Mouse (Mus musculus) R1 (cell line): Measurements from ENCODE around the gene Fgfr2.

Source experiments
- DNase-seq: peaks from one replicate; pipeline ENCODE4 v3.0.0-alpha.2; 2018; ENCODE audit warnings: low read depth, low spot score

The Fgfr2 gene

DNA sequence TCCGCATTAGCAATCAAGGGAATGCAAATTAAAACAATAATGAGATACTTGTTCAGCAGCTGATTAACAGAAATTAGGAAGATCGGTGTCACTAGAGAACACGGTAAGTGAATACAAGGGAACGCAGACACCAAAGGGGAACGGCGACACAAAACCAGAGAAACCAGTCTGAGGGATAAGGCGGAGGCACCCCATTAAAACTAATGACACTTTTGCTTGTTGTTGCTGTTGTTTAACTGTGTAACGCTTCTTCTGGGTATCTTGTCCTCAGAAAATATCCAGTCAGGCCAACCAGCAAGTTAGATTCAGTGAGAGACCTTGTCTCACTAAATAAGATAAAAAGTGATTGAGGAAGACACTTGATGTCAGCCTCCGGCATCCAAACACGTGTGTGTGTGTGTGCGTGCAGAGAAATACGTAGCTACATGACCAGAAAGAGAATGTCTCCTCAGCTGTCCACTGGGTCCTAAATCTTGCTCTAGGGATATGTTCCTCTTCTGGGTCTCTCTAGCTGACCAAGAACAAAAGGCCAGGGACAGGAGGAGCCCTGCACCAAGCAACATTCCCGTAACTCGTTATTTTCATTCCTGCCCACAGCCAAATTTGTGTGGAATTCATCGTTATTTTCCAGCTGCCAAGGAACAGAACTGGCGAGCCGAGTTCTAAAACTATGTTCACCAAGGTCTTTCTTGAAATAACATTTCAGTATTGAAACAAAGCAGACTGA lies 2901.3 kb downstream of the Fgfr2 start:
- no peak for DNase-seq

DNA sequence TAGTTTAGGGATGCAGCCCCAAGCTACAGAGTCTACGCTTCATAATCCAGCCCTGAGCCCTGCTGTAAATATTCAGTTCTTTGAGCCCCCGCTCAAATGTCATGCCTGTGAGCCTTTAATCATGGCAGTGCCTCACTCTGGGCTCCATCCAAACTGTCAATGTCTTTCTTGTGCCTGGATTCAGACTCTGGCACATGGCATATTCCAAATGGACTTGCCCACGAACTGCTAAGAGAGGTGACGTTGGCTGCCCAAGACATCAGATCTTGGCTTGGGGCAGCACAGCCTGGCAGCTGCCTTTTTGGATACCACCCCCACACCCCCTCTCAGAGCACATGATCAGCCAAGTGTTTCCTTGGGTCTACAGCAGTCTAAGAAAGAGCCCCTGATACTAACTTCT lies 2902.5 kb downstream of the Fgfr2 start:
- DNase-seq, result no peak

DNA sequence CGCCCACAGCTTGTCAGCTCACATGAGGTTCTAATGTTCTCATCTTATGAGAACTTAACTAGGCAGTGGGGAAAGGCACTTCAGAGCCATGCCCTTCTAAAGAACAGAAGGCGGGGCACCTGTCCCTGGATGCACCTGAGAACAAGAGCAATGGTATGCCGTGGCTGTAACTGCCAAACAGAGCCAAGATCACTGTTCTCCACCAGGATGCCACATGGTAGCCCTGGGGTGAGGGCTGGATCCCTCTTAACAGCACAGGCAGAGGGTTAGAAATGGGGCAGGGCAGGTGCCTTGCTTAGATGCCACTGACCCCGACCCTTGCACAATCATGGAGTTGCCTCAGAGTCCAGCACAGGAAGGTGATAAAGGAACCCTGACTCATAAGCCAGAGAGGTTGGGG lies 2903.3 kb downstream of the Fgfr2 start:
- DNase-seq, result no peak

DNA sequence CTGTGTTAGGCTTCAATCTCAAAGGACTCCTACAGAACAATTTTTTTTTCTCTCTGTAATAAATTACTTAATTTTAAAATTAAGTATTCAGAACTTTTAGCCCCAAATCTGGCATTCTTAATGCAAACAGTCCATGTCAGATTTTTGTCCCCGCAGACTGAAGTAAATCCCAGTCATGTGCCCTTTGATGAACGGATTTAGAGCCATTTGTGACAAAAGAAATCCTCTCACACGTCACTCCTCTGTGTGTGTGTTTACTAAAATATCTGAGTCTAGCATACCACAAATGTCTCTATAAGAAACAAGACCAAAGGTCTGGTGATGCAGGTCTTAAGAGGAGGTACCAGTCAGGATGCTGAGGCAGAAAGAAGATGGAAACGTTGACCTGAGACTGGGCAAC lies 2906.9 kb downstream of the Fgfr2 start:
- no peak for DNase-seq

DNA sequence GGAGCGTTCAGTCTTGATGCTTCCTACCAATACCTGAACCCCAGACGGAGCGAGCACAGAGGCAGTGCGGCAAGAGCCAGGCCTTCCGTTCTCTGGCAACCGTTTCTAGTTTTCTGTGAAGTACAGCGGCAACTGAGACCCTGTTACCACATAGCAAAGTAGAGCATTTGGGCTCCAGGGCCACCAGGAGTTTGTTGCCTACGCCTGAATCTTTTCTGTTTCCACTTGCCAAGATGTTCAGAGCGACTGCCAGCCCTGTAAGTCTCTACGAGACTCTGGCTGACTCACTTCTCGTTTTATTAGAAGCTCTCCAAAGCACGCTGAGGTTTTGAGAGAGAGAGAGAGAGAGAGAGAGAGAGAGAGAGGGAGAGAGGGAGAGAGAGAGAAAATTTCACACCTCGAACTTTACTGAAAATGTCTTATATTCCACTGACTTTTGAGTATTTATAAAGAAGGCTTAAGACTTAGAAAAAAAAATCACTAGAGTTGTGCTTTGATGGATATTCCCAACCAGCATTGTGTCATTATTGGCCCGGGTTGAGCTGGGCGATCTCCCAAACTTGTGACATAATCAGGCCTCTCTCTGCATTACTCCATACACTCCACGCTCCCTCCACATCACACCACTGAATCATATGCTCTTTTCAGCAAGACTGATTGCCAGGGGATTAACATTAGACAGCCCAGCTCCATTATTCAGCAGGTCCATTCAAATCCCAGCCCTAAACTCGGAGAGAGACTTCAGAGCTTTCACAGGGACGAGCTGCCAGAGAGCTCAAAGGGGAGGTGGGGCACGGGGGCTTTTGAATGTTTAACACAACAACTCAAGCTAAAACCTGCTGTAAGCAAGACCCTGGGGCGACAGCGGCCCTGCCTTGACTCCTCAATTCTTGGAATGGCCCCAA lies 2907.6 kb downstream of the Fgfr2 start:
- peak; percentile 50 for DNase-seq

DNA sequence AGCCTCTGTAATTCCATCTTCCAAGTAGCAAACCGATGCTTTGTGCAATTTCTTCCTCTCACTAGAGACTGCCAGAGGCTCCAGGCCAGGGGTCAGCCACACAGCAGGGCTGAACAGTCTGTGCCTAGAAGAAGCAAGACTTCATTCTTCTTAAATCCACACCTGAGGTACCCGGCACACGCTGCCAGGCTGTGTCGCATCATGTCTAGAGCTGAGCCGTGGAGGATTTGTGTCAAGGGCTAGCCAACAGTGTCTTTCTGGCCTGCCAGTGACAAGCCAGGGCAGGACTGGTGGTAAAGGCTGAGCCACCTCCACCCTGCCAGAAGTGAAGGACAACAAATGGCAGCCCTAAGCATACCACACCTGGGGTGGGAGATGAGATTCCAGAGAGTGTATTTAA lies 2910.0 kb downstream of the Fgfr2 start:
- no peak for DNase-seq

DNA sequence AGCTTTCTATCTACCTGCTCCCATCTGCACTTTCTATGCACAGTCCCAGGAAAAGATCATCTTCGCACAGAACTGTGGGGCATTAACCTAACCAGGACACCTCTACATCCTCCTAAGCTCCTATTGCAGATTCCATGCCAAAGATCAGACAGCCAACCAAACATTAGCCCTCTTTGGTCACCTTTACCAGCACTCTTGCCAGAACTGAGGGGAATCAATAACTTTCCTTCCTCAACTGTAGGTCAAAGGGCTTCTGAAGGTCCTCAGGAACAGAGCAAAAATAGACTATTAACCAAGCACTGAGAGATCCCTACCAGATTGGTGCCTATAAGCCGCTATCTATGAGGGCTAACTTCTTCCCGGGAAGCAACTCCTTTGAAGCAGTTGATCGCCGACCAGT lies 2911.7 kb downstream of the Fgfr2 start:
- DNase-seq, result no peak

DNA sequence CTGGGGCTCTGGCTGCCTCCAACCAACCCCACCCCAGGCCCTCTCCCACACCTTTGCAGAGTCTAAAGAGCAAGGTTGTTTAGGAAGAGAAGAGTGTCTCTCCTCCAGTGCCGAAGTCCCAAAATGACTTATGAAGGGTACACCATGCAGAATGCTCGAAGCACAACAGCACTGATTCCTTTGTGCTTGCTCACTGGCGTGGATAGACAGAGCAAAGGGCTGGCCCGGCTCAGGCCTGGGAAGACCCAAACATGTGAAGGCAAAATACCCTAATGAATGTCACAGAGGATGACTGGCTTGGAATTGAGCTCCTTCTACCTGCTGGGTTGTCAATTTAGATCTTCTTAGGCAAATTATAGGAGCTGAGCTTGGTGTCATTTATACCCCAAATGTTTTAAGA lies 2914.5 kb downstream of the Fgfr2 start:
- no peak for DNase-seq

DNA sequence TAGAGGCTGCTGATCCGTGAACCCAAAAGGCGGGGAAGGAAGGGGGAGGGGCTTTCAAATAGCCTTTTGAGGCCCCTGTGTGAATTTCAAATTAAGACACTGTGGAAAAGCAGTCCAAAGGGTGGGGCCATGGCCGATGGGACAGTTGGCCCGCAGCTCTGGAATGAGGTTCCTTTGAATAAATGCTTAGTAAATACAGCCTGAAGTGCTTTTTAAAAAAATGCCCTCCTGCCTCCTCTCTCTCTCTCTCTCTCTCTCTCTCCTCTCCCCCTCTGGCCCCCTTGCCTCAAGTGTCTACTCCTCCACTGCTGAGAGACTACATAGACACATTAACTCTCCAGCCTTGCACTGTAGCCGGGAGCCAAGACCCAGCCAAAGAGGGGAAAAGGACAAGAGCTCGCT lies 2917.0 kb downstream of the Fgfr2 start:
- DNase-seq, result peak; percentile 56

DNA sequence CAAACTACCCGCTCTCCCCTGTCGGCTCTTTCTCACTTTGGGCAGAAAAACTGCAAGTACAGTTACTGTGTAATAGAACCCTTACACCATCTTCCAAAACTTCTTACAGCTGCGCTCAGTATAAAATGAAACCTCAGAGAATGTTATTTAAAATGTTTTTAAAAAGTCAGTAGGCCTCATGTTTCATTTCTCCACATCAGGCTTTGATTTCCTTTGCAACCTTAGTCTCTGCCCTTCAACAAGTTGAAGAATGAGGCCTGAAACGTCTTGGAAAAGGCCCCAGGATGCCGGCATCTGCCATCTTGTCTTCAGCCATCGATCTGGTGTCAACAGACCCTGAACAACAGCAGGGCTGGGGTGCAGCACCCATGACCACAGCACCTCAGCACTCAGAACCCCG lies 2918.0 kb downstream of the Fgfr2 start:
- DNase-seq, result no peak

DNA sequence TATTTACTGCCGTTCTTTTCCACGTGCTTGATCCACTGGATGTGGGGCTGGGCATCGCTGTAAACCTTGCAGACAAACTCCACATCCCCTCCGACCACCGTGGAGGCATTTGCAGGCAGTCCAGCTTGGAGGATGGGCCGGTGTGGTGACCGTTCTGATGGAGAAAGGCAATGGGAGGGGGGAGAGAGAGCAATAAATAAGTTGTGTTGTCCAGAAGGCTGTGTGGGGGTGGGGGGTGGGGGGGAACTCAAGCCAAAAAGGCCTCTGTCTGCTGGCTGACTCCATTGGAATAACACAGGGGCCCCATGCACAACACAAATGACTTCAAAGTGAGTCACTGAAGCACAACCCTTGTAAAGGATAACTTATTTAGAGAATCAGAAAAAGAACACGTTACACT lies 2922.1 kb downstream of the Fgfr2 start:
- no peak for DNase-seq

DNA sequence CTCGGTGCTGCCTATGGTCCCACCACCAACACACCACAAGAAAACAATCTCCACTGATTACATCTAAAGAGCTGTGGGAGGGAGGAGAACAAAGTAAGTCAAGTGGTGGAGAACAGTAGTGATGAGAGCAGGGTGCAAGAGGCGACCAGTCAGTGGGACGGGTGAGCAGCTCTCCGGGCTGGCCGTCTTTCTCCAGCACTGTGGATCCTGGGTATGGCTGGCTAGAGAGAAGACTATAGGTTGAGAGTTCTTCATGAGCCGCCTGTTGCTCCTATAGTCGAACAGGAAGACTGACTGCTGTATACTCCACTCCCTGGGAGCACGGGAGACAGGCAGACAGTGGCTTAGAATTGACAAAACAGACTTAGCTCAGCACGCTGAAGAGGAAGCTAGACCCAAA lies 2923.2 kb downstream of the Fgfr2 start:
- DNase-seq, result no peak

DNA sequence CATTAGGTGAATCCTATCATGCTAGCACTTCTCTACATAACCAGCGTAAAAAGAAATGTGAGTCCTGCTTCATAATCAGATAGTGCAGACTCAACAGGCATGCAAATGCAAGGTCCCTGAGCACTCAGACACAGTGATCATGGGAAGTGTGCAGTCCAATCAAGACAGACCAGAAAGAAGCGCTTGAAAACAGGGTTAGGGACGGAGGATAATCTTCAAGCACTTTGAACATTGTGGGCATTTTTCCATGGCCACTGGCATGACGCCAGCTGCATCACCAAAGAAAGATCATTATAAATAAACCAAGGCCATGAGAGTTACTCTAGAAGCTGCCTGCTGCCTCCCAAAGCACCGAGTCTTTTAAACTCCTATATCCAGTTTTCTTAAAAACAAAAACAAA lies 2923.8 kb downstream of the Fgfr2 start:
- DNase-seq, result no peak

DNA sequence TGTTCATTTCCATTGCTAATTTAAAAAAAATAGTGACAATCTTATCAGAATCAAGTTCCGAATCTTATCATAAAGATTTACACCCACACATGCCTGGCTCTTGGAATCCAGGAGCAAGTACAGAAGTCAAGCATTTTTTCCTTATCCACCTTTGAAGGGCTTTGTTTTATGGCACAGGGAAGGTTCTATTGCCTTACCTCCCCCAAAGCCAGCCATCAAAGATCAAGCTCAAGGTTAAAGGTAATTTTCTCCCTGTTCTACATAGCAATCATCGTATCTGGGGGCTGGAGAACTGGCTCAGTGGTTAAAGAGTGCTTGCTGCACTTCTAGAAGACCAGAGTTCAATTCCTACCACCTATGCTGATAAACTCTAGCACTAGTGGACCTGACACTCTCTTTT lies 2928.1 kb downstream of the Fgfr2 start:
- no peak for DNase-seq

DNA sequence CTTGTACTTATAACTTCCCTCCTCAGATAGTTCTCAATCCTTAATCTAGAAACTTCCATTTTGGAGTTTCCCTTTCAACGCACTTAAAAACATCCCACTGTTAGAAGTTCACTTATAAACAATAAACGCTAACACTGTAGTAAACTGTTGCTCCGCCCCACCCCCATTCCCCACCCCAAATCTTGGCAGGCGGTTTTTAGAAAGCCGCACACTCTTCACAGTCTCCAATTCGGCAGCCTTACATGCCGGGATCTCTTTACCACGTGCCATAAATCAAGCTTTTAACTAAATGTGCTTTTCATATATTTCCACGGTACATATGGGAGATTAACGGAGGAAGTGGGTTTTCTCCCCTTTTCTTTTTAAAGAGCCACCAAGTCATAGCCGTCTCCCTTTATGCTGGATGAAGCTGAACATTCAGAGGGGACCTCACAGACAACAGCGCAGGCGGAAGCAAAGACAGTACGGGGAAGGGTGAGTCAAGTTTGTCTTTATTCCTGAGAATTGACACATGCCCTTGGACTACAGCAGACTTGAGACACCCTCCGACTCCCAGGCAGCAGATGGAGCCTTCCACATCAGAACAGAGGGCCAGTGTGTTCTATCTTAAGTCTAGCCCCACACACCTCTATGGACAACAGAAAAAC lies 2932.7 kb downstream of the Fgfr2 start:
- DNase-seq, result no peak

DNA sequence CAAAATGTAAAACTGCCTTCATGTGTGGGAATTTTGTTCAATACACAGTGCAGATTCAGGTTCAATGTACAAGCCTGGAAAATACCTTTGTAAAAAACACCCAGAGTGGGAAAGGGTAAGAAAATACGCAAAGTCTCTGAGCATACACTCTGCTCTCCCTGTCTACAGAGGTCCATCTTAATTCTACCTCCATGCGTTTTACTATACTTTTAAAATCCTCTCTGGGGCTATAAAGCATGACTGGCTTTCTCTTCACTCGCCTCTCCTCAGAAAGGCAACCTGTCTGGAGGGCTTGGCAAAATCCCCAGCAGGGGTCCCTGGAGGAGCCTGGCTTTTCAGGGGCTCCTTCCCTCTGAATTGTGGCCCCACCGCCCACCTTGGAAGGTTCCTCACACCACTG lies 2933.2 kb downstream of the Fgfr2 start:
- DNase-seq, result no peak

DNA sequence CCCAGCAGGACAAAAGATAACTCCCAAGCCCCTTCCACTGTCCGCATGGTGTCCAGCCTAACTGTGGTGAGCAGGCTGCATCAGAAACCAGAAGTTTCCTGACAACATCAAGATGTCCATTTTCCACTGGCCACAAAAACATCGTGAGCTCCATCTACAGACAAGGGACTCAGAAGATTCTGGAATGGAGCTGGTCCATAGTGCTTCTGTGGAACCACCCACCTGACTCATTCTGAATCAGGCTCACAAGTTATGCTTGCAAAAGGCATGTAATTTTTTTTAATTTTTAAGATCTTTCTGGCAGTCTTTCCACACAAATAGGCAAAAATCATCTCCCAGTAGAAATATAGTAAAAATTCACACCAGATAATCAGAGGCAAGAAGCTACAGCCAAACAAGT lies 2935.0 kb downstream of the Fgfr2 start:
- DNase-seq, result no peak

DNA sequence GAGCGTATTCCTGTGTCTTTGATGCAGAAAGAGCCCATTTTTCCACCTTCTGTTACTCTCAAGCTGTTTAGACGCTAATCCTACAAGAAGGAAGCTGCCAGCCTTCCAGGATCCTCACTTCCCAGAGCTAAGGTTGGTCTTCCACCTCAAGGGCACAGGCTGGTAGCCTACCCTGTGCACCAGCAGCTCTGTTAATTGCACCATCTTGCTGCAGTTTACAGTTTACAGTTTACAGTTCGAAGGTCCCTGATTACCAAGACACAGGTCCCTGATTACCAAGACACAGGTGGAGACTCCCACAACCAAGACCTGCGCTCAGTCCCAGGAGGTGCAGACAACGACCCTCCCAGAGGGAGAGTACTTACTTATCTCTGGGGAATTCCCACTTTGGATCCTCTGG lies 2938.3 kb downstream of the Fgfr2 start:
- no peak for DNase-seq

DNA sequence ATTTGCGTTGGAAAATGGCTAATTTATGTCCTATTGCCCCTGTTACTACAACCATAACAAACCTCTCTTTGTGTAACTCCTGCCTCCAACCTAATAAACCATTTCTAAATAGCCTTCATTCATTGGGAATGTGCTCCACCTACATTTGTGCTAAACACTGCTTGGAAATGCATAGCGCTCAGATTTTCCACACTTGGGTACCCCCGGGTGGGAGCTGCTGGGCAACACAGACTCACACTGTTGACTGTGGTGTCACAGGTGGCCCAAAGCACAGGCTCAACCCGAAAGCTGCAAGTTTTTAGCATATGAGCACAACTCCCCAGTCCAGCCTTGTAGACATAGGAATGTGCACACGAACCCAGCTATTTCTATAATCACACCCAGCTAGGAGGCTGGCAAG lies 2939.2 kb downstream of the Fgfr2 start:
- DNase-seq, result no peak

DNA sequence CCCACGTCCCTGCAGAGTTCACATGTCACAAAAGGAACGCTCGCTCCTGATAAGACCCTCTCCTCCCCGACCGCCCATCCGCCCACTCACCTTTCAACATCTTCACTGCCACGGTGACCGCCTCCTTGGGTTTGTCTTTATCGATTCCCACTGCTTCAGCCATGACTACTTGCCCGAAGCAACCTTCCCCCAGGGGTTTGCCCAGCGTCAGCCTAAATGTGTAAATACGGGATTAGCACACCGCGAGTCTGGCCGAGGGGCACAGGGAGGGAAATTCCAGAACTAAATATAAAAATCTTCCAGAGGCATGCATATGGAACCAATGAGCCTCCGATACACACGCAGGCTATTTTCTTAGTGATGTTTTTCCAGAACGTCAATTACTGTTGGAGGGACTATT lies 2940.6 kb downstream of the Fgfr2 start:
- DNase-seq, result no peak

DNA sequence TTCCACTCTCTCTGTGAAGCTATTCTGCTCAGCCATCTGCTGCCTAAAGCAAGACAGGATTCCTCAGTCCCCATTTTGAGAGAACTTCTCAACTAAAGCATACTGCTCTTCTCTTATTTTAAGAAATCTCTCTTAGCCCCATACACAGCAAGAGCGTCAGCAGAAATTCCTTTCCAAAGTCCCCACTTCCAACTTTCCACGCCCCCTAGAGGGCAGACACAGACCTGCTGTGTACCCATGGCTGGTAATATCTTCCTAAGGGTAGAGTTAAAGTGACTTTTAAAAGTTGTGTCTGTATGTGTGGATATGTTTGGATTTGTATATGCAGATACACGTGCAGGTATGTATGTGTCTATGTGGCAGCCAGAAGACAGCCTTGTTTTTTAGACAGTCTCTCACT lies 2944.2 kb downstream of the Fgfr2 start:
- peak; percentile 62 for DNase-seq

DNA sequence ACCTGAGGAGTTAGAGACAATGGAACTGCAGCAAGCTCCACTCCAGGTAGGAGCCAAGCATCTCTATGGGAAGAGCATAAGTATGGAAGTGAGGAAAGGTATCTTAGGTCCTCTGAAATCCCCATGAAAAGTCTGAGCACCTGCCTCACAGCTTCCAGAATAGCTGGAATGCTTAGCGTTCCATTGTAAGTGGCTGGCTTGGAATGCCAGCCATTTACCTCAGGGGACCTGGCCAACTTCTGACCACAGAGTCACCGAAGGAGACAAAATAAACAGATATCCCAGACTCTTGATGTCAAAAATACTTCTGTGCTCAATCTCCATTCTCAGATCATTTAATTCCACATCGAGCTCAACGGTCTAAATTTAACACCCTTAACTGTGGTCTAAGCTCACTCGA lies 2946.1 kb downstream of the Fgfr2 start:
- DNase-seq, result peak; percentile 65

DNA sequence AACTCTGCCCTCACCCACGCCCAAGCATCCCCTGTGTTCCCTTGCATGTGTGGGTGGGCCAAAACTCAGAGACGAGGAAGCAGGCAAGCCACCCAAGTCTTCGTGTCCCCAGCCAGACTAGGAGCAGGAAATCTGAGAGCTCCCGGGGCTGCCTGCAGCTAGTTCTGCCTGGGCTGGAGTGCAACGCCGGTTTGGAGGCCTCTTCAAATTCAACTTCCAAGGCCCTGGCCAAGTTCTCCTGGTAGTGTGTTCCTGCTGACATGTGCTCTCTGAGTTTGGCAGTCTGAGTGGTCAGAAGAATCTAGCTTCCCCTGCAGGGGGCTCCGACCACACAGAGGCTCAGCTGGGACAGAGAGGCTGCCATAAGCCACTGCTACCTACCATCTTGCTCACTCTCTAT lies 2948.6 kb downstream of the Fgfr2 start:
- DNase-seq, result no peak
